Mouse (Mus musculus): ENCODE measurements around the gene Higd1b. TPM values are rescaled to one million over a fixed set of nuclear protein-coding genes. Genes with fewer than 3 reads are reported as not detected.

The Higd1b gene
- polyA plus RNA-seq, 1 experiment, result 2.1 TPM

GRCm38 (mm10) chr11:102830276-102830675 lies 5.4 kb upstream of the Higd1b start:
- Histone ChIP-seq H3K27ac (ENCODE audit: control insufficient read depth, insufficient read depth, low read depth, low read length, poor library complexity) (no peak overlapping the region), H3K4me3 (replicated peaks; ENCODE audit: control insufficient read depth, low read depth, low read length) (no peak overlapping the region), H3K4me1 (ENCODE audit: control insufficient read depth, insufficient read depth, low read length) (no peaks in the 10 kb centered on the region)
- WGBS, result 67% methylated on average over 4 of the region's 4 CpGs
- no peak for TF ChIP-seq POLR2A (IDR thresholded peaks at IDR 0.05; ENCODE audit: borderline replicate concordance, control insufficient read depth, low read depth, low read length)
- no peak for TF ChIP-seq CTCF (IDR thresholded peaks at IDR 0.05; ENCODE audit: control insufficient read depth, insufficient read depth, low read length)

GRCm38 (mm10) chr11:102832700-102833297 lies 2.9 kb upstream of the Higd1b start:
- Histone ChIP-seq H3K4me1 (ENCODE audit: control insufficient read depth, insufficient read depth, low read length) (no peaks in the 10 kb centered on the region), H3K4me3 (replicated peaks; ENCODE audit: control insufficient read depth, low read depth, low read length) (no peak overlapping the region), H3K27ac (ENCODE audit: control insufficient read depth, insufficient read depth, low read depth, low read length, poor library complexity) (no peak overlapping the region)
- TF ChIP-seq CTCF (IDR thresholded peaks at IDR 0.05; ENCODE audit: control insufficient read depth, insufficient read depth, low read length) (no peak), POLR2A (IDR thresholded peaks at IDR 0.05; ENCODE audit: borderline replicate concordance, control insufficient read depth, low read depth, low read length) (no peak)
- 77% methylated on average over 18 of the region's 18 CpGs for WGBS

DNA sequence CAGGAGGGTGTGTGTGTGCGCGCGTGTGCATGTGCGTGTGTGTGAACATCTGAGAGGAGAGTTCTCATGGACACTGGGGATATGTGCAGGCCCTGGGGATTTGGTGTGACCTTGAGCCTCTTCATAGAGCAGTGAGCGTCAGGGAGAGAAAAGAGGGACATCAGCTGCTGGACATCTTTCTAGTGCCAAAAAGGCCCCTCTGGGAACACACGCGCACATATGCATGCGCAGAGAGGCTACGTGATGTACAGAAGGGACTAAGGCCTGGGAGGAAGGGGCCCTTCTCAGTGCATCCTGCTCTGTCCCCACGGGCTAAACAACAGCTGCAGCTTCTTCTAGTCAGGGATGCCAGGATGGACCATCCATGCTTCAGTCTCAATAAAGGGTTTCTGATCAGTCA lies 1.4 kb upstream of the Higd1b start:
- no peak overlapping the region for H3K4me3 ChIP-seq (replicated peaks; ENCODE audit: control insufficient read depth, low read depth, low read length)
- TF ChIP-seq CTCF (IDR thresholded peaks at IDR 0.05; ENCODE audit: control insufficient read depth, insufficient read depth, low read length), result no peak
- TF ChIP-seq POLR2A (IDR thresholded peaks at IDR 0.05; ENCODE audit: borderline replicate concordance, control insufficient read depth, low read depth, low read length), result no peak
- H3K4me1 ChIP-seq (ENCODE audit: control insufficient read depth, insufficient read depth, low read length), result no peaks in the 10 kb centered on the region
- H3K27ac ChIP-seq (ENCODE audit: control insufficient read depth, insufficient read depth, low read depth, low read length, poor library complexity), result no peak overlapping the region
- 84% methylated on average over 10 of the region's 10 CpGs for WGBS

DNA sequence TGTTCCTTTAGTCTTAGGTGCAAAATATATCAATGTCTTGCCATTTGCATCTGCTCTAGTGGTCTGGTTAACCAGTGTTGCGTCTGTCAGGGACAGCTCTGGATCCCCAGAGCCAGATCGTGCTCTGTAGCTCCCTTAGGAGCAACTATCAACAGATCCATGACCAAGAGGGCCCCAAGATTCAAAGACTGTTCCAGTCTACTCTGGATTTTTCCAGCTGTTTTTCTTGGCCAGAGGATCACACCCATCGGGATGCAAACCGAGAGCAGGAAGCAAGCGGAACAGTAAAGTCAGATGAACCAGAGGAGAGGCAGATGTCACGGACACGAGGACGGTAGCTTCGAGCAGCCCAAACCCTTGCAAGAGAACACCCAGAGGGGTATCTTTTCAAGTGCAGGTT lies 497 bp downstream of the Higd1b start:
- Histone ChIP-seq H3K4me1 (ENCODE audit: control insufficient read depth, insufficient read depth, low read length) (no peaks in the 10 kb centered on the region), H3K27ac (ENCODE audit: control insufficient read depth, insufficient read depth, low read depth, low read length, poor library complexity) (no peak overlapping the region), H3K4me3 (replicated peaks; ENCODE audit: control insufficient read depth, low read depth, low read length) (no peak overlapping the region)
- WGBS, result 86% methylated on average over 9 of the region's 9 CpGs
- no peak for TF ChIP-seq POLR2A (IDR thresholded peaks at IDR 0.05; ENCODE audit: borderline replicate concordance, control insufficient read depth, low read depth, low read length)
- TF ChIP-seq CTCF (IDR thresholded peaks at IDR 0.05; ENCODE audit: control insufficient read depth, insufficient read depth, low read length), result no peak

- Histone ChIP-seq H3K27ac (ENCODE audit: control insufficient read depth, insufficient read depth, low read depth, low read length, poor library complexity) (no peak overlapping the region), H3K4me1 (ENCODE audit: control insufficient read depth, insufficient read depth, low read length) (no peaks in the 10 kb centered on the region), H3K4me3 (replicated peaks; ENCODE audit: control insufficient read depth, low read depth, low read length) (no peak overlapping the region)
- WGBS, result 94% methylated on average over 1 of the region's 1 CpGs
- no peak for TF ChIP-seq CTCF (IDR thresholded peaks at IDR 0.05; ENCODE audit: control insufficient read depth, insufficient read depth, low read length)
Measured at GRCm38 (mm10) chr11:102837385-102837784, 1.7 kb downstream of the Higd1b start.

DNA sequence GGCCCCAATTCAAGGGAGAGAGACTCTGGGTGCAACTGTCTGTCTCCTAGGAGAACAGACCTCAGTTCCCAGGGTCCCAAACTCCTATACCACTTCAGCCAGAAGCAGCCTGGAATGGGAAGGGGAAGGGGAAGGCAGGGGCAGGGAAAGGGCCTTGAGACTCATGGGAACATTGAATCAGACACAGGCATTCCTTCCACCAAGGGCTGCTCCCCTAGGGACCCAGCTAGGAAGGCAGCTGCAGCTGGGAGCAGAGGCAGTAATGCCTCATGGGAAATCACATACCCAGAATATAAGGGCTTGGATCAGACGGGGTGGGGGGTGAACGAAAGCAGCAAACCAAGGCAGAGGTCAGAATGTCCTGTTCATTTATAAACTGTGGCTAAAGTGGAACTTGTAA lies 2.5 kb downstream of the Higd1b start:
- TF ChIP-seq CTCF (IDR thresholded peaks at IDR 0.05; ENCODE audit: control insufficient read depth, insufficient read depth, low read length), result no peak
- no peak for TF ChIP-seq POLR2A (IDR thresholded peaks at IDR 0.05; ENCODE audit: borderline replicate concordance, control insufficient read depth, low read depth, low read length)
- H3K4me3 ChIP-seq (replicated peaks; ENCODE audit: control insufficient read depth, low read depth, low read length), result no peak overlapping the region
- 88% methylated on average over 2 of the region's 2 CpGs for WGBS
- no peaks in the 10 kb centered on the region for H3K4me1 ChIP-seq (ENCODE audit: control insufficient read depth, insufficient read depth, low read length)
- no peak overlapping the region for H3K27ac ChIP-seq (ENCODE audit: control insufficient read depth, insufficient read depth, low read depth, low read length, poor library complexity)

DNA sequence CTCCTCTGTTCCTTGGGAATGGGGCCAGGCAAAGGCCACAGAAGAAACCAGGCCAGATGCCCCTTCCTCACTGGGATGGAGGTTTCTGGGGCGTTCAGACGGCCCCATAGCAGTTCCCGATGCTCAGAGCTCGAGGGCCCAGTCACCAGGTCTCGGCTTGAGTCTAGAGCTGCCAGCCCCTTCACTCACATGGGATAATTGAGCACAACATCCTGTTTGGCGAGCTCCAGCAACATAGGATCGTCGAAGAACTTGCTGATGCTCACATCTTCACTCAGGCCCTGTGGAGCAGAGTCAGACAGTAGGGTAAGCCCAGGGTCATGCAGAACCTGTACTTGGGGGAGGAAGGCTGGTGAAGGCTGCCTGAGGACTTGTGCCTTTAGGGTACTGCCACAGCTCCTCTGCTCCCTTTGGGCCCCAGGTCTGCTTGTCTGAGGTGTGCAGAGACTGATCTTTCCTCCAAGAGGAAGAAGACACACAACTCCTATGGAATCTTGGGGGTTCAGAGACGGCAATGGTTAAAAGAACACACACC lies 3.0 kb downstream of the Higd1b start:
- Histone ChIP-seq H3K4me1 (ENCODE audit: control insufficient read depth, insufficient read depth, low read length) (no peaks in the 10 kb centered on the region), H3K4me3 (replicated peaks; ENCODE audit: control insufficient read depth, low read depth, low read length) (no peak overlapping the region), H3K27ac (ENCODE audit: control insufficient read depth, insufficient read depth, low read depth, low read length, poor library complexity) (no peak overlapping the region)
- 85% methylated on average over 9 of the region's 9 CpGs for WGBS
- TF ChIP-seq CTCF (IDR thresholded peaks at IDR 0.05; ENCODE audit: control insufficient read depth, insufficient read depth, low read length) (no peak), POLR2A (IDR thresholded peaks at IDR 0.05; ENCODE audit: borderline replicate concordance, control insufficient read depth, low read depth, low read length) (no peak)

DNA sequence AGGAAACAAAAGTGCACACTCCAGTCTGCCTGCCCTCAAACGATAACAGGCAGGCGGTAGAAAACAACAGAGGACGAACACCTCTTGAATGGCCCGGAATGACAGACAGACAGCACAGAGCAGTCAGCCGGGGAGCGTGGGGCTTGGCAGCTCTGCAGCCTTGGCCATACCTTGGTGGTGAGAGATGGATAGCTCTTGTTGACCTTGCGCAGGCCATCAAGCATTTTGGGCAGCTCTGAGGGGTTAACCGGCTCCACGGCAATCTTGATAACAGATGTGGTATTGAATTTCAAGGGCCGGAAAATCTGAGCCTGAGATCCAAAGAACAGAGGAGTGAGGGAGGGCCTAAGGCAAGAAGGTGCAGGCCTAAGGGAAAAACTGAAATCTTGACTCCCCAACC lies 10.3 kb downstream of the Higd1b start:
- 96% methylated on average over 10 of the region's 10 CpGs for WGBS
- Histone ChIP-seq H3K27ac (ENCODE audit: control insufficient read depth, insufficient read depth, low read depth, low read length, poor library complexity) (no peak overlapping the region), H3K4me1 (ENCODE audit: control insufficient read depth, insufficient read depth, low read length) (no peaks in the 10 kb centered on the region), H3K4me3 (replicated peaks; ENCODE audit: control insufficient read depth, low read depth, low read length) (no peak overlapping the region)
- TF ChIP-seq POLR2A (IDR thresholded peaks at IDR 0.05; ENCODE audit: borderline replicate concordance, control insufficient read depth, low read depth, low read length), result no peak
- TF ChIP-seq CTCF (IDR thresholded peaks at IDR 0.05; ENCODE audit: control insufficient read depth, insufficient read depth, low read length), result no peak

GRCm38 (mm10) chr11:102851883-102852282 lies 16.2 kb downstream of the Higd1b start:
- WGBS, result 75% methylated on average over 5 of the region's 5 CpGs
- TF ChIP-seq CTCF (IDR thresholded peaks at IDR 0.05; ENCODE audit: control insufficient read depth, insufficient read depth, low read length), result peak; percentile 61; the same call in 1 of the 2 replicates
- TF ChIP-seq POLR2A (IDR thresholded peaks at IDR 0.05; ENCODE audit: borderline replicate concordance, control insufficient read depth, low read depth, low read length), result no peak
- Histone ChIP-seq H3K4me1 (ENCODE audit: control insufficient read depth, insufficient read depth, low read length) (no peaks in the 10 kb centered on the region), H3K27ac (ENCODE audit: control insufficient read depth, insufficient read depth, low read depth, low read length, poor library complexity) (no peak overlapping the region), H3K4me3 (replicated peaks; ENCODE audit: control insufficient read depth, low read depth, low read length) (no peak overlapping the region)
